Mouse (Mus musculus) embryonic facial prominence, embryonic 14.5 days (tissue): ENCODE results near the gene Tmc7. TPM values are rescaled to one million over a fixed set of nuclear protein-coding genes. Genes with fewer than 3 reads are reported as not detected.

Source experiments
- ATAC-seq: fragments of 200-750 bp; cut with Nextera tagmentation; 2 replicates; pipeline ENCODE4 v1.8.0; 2017; ENCODE audit warnings: low read depth, moderate number of reproducible peaks, moderate TSS enrichment
- DNase-seq: peaks from one replicate; pipeline ENCODE4 v3.0.0-alpha.2; 2015; ENCODE audit warnings: low spot score
- H3K27ac ChIP-seq: fragments of 300-500 bp; sonication (generic); replicated peaks from 2 replicates; pipeline ENCODE4 v1.5.1; 2014; ENCODE audit warnings: low read depth, mild to moderate bottlenecking, low read length, moderate library complexity
- H3K27me3 ChIP-seq: fragments of 300-500 bp; sonication (generic); replicated peaks from 2 replicates; pipeline ENCODE4 v1.6.1; 2014; ENCODE audit warnings: low read length; ENCODE audit not compliant: control insufficient read depth, insufficient read depth
- H3K36me3 ChIP-seq: fragments of 300-500 bp; sonication (generic); 2 replicates; pipeline ENCODE4 v1.6.1; 2014; ENCODE audit warnings: low read length, mixed read lengths; ENCODE audit not compliant: control insufficient read depth, insufficient read depth
- H3K4me1 ChIP-seq: fragments of 300-500 bp; sonication (generic); 2 replicates; pipeline ENCODE4 v1.6.1; 2014; ENCODE audit warnings: antibody characterized with exemption, low read length; ENCODE audit not compliant: control insufficient read depth, insufficient read depth
- H3K4me2 ChIP-seq: fragments of 300-500 bp; sonication (generic); 2 replicates; pipeline ENCODE4 v1.6.1; 2014; ENCODE audit warnings: low read depth, mild to moderate bottlenecking, low read length, moderate library complexity, mixed read lengths
- H3K4me3 ChIP-seq: fragments of 300-500 bp; sonication (generic); 2 replicates; pipeline ENCODE4 v1.5.1; 2014; ENCODE audit warnings: low read depth, mild to moderate bottlenecking, low read length
- H3K9ac ChIP-seq: fragments of 300-500 bp; sonication (generic); 2 replicates; pipeline ENCODE4 v1.6.1; 2014; ENCODE audit warnings: low read depth, mild to moderate bottlenecking, low read length, moderate library complexity, mixed read lengths
- H3K9me3 ChIP-seq: fragments of 300-500 bp; sonication (generic); 2 replicates; pipeline ENCODE4 v1.6.1; 2016; ENCODE audit warnings: low read length; ENCODE audit not compliant: control insufficient read depth
- WGBS: fragments of 180-500 bp; shearing (Covaris S2); extraction: QIAGEN DNeasy Blood & Tissue Kit; methylation state at CpG from one replicate; pipeline ENCODE4 v1.1.7; 2014; 5-methylcytosine and 5-hydroxymethylcytosine counted together
- polyA plus RNA-seq: library from polyadenylated mRNA; unstranded; fragments of >200 nt; fragmentation: Nextera tagmentation; extraction: Ambion mirVana; gene quantifications from 2 replicates; pipeline ENCODE4 v1.2.1, GENCODE M21; 2014

The Tmc7 gene
- polyA plus RNA-seq, 1 experiment from 2014 or later, result 5.9 TPM

GRCm38 (mm10) chr7:118535076-118535475, 49.5 kb downstream of the Tmc7 start:
- Histone ChIP-seq H3K4me3 (no peak overlapping the region), H3K27me3 (no peaks in the 10 kb centered on the region), H3K36me3 (no peaks in the 10 kb centered on the region), H3K27ac (no peak overlapping the region), H3K4me1 (no peaks in the 10 kb centered on the region), H3K9me3 (no peaks in the 10 kb centered on the region), H3K9ac (no peak overlapping the region), H3K4me2 (no peak overlapping the region)
- DNase-seq (peak; percentile 15), ATAC-seq (no peak)
- 81% methylated on average over 4 of the region's 4 CpGs for WGBS

GRCm38 (mm10) chr7:118534326-118534725, 50.2 kb downstream of the Tmc7 start:
- DNase-seq, result no peak
- ATAC-seq, result no peak
- Histone ChIP-seq H3K27me3 (no peaks in the 10 kb centered on the region), H3K4me1 (no peaks in the 10 kb centered on the region), H3K27ac (no peak overlapping the region), H3K36me3 (no peaks in the 10 kb centered on the region), H3K4me2 (no peak overlapping the region), H3K4me3 (no peak overlapping the region), H3K9me3 (no peaks in the 10 kb centered on the region), H3K9ac (no peak overlapping the region)
- 82% methylated on average over 3 of the region's 3 CpGs for WGBS

- Histone ChIP-seq H3K27ac (peak within 1 kb of the TSS; percentile 90), H3K9ac (peak within 1 kb of the TSS; percentile 77), H3K4me2 (peak within 1 kb of the TSS; percentile 66), H3K36me3 (peaks cover 6% of the 10 kb centered on the region; the same call in 1 of the 2 replicates), H3K27me3 (no peaks in the 10 kb centered on the region), H3K9me3 (no peaks in the 10 kb centered on the region), H3K4me3 (peak within 1 kb of the TSS; percentile 56), H3K4me1 (no peaks in the 10 kb centered on the region)
- WGBS, result 1% methylated on average over 30 of the region's 31 CpGs
- ATAC-seq (peak; percentile 99), DNase-seq (peak; percentile 99)
Observed at GRCm38 (mm10) chr7:118533178-118533578, 51.4 kb downstream of the Tmc7 start, which contains the start of gene Coq7. Gene Coq7, minus strand, starts transcription at chr7:118533356.

- Histone ChIP-seq H3K27me3 (no peaks in the 10 kb centered on the region), H3K4me1 (no peaks in the 10 kb centered on the region), H3K9me3 (no peaks in the 10 kb centered on the region), H3K27ac (peak overlapping the region; percentile 90), H3K36me3 (peaks cover 11% of the 10 kb centered on the region; the same call in 1 of the 2 replicates), H3K4me3 (peak overlapping the region; percentile 56), H3K4me2 (peak overlapping the region; percentile 62), H3K9ac (peak overlapping the region; percentile 77)
- ATAC-seq (peak; percentile 94), DNase-seq (peak; percentile 97)
- WGBS, result under 1% methylated on average over 36 of the region's 36 CpGs
Observed at GRCm38 (mm10) chr7:118532519-118533177, 51.9 kb downstream of the Tmc7 start.

GRCm38 (mm10) chr7:118526967-118527366, 57.6 kb downstream of the Tmc7 start:
- Histone ChIP-seq H3K36me3 (peaks cover 36% of the 10 kb centered on the region; the same call in 1 of the 2 replicates), H3K27ac (no peak overlapping the region), H3K9ac (no peak overlapping the region), H3K4me3 (no peak overlapping the region), H3K9me3 (no peaks in the 10 kb centered on the region), H3K4me1 (no peaks in the 10 kb centered on the region), H3K4me2 (no peak overlapping the region), H3K27me3 (no peaks in the 10 kb centered on the region)
- ATAC-seq, result no peak
- WGBS, result 79% methylated on average over 4 of the region's 4 CpGs
- DNase-seq, result no peak

GRCm38 (mm10) chr7:118522077-118522476, 62.5 kb downstream of the Tmc7 start:
- Histone ChIP-seq H3K4me2 (no peak overlapping the region), H3K9me3 (no peaks in the 10 kb centered on the region), H3K27me3 (no peaks in the 10 kb centered on the region), H3K9ac (no peak overlapping the region), H3K4me1 (no peaks in the 10 kb centered on the region), H3K27ac (no peak overlapping the region), H3K4me3 (no peak overlapping the region), H3K36me3 (peaks cover 19% of the 10 kb centered on the region; the same call in 1 of the 2 replicates)
- WGBS, result 84% methylated on average over 5 of the region's 5 CpGs
- DNase-seq (no peak), ATAC-seq (no peak)

- no peak overlapping the region for H3K27ac ChIP-seq
- no peak overlapping the region for H3K9ac ChIP-seq
- 0 out of 2 replicates have a peak, but pooled peaks cover 6% of the 10 kb centered on the region for H3K36me3 ChIP-seq
- DNase-seq, result no peak
- H3K27me3 ChIP-seq, result no peaks in the 10 kb centered on the region
- H3K9me3 ChIP-seq, result no peaks in the 10 kb centered on the region
- no peak overlapping the region for H3K4me2 ChIP-seq
- no peak for ATAC-seq
- 80% methylated on average over 8 of the region's 8 CpGs for WGBS
- H3K4me3 ChIP-seq, result no peak overlapping the region
- no peaks in the 10 kb centered on the region for H3K4me1 ChIP-seq
Observed at GRCm38 (mm10) chr7:118519661-118520060, 64.9 kb downstream of the Tmc7 start.

- no peak overlapping the region for H3K27ac ChIP-seq
- 3% methylated on average over 18 of the region's 18 CpGs for WGBS
- DNase-seq (peak; percentile 46), ATAC-seq (peak; percentile 77)
- H3K4me2 ChIP-seq, result no peak overlapping the region
- H3K4me1 ChIP-seq, result no peaks in the 10 kb centered on the region
- H3K9ac ChIP-seq, result no peak overlapping the region
- H3K36me3 ChIP-seq, result 0 out of 2 replicates have a peak, but pooled peaks cover 6% of the 10 kb centered on the region
- H3K4me3 ChIP-seq, result no peak overlapping the region
- no peaks in the 10 kb centered on the region for H3K9me3 ChIP-seq
- no peaks in the 10 kb centered on the region for H3K27me3 ChIP-seq
Observed at GRCm38 (mm10) chr7:118518687-118519086, 65.8 kb downstream of the Tmc7 start.

- 71% methylated on average over 2 of the region's 2 CpGs for WGBS
- Histone ChIP-seq H3K36me3 (0 out of 2 replicates have a peak, but pooled peaks cover 6% of the 10 kb centered on the region), H3K9me3 (no peaks in the 10 kb centered on the region), H3K4me1 (no peaks in the 10 kb centered on the region), H3K27me3 (no peaks in the 10 kb centered on the region), H3K4me2 (no peak overlapping the region), H3K9ac (no peak overlapping the region), H3K4me3 (no peak overlapping the region), H3K27ac (no peak overlapping the region)
- peak; percentile 19; the same call in 1 of the 2 replicates for ATAC-seq
- DNase-seq, result peak; percentile 10
Observed at GRCm38 (mm10) chr7:118517819-118518218, 66.7 kb downstream of the Tmc7 start.
